Mouse (Mus musculus) kidney, postnatal 36 days (tissue): ENCODE data around the gene Rgs11.
"Not testable (repeated sequence)": the region's sequence is repeated elsewhere in the genome, so short reads cannot be mapped to it uniquely, and the experiment has no call there.

Source experiments
- DNase-seq, 2 experiments: peaks; one replicate each; pipeline ENCODE4 v3.0.0; 2021 to 2022; ENCODE audit warnings: mixed read lengths in 2 of 2

Rgs11 gene

GRCm38 (mm10) chr17:26202737-26203136 is at the start of gene Rgs11:
TSS of gene Rgs11 (plus strand) at chr17:26202951.
- DNase-seq = peak in 1 of 2 experiments; percentile 73

GRCm38 (mm10) chr17:26162736-26163135 is 40.0 kb upstream of the Rgs11 start:
- no peak for DNase-seq

- DNase-seq = no peak
These were observed 34.7 kb upstream of the Rgs11 start for GRCm38 (mm10) chr17:26168039-26168438.

GRCm38 (mm10) chr17:26175248-26175647 is 27.5 kb upstream of the Rgs11 start:
- DNase-seq = not testable (repeated sequence)

- no peak for DNase-seq
These were observed 24.1 kb upstream of the Rgs11 start for GRCm38 (mm10) chr17:26178611-26179010.

GRCm38 (mm10) chr17:26181179-26181578 is 21.6 kb upstream of the Rgs11 start:
- no peak for DNase-seq

GRCm38 (mm10) chr17:26187592-26187991 is 15.2 kb upstream of the Rgs11 start:
- DNase-seq = no peak

GRCm38 (mm10) chr17:26188091-26188805 is 14.5 kb upstream of the Rgs11 start:
- peak in 1 of 2 experiments; percentile 56 for DNase-seq

GRCm38 (mm10) chr17:26191486-26191885 is 11.3 kb upstream of the Rgs11 start:
- DNase-seq = not testable (repeated sequence)

- DNase-seq = peak; percentile 79 to 80
These were observed 10.1 kb upstream of the Rgs11 start for GRCm38 (mm10) chr17:26192481-26193190.

- DNase-seq = no peak
These were observed 3.9 kb upstream of the Rgs11 start, which contains the start of gene Pdia2 for GRCm38 (mm10) chr17:26198892-26199291. TSS of gene Pdia2 (minus strand) at chr17:26199087.

- DNase-seq = peak in 1 of 2 experiments; percentile 33
These were observed 1.7 kb upstream of the Rgs11 start for GRCm38 (mm10) chr17:26200831-26201705.

- DNase-seq = peak in 1 of 2 experiments; percentile 59
These were observed 753 bp upstream of the Rgs11 start for GRCm38 (mm10) chr17:26201998-26202397.

- peak; percentile 30 to 63 for DNase-seq
These were observed 615 bp downstream of the Rgs11 start for GRCm38 (mm10) chr17:26203321-26203811.

GRCm38 (mm10) chr17:26204766-26205165 is 2.0 kb downstream of the Rgs11 start:
- DNase-seq = no peak

- no peak for DNase-seq
These were observed 3.6 kb downstream of the Rgs11 start for GRCm38 (mm10) chr17:26206392-26206791.

- DNase-seq = no peak
These were observed 4.9 kb downstream of the Rgs11 start, which contains the start of gene Arhgdig for GRCm38 (mm10) chr17:26207686-26208085. TSS of gene Arhgdig (minus strand) at chr17:26207786.

GRCm38 (mm10) chr17:26212241-26212640 is 9.5 kb downstream of the Rgs11 start:
- no peak for DNase-seq

- DNase-seq = no peak
These were observed 9.9 kb downstream of the Rgs11 start for GRCm38 (mm10) chr17:26212681-26213080.

GRCm38 (mm10) chr17:26221508-26221907 is 18.8 kb downstream of the Rgs11 start:
- peak in 1 of 2 experiments; percentile 21 for DNase-seq

GRCm38 (mm10) chr17:26225150-26225549 is 22.4 kb downstream of the Rgs11 start:
- DNase-seq = peak; percentile 67 to 68

GRCm38 (mm10) chr17:26229776-26230175 is 27.0 kb downstream of the Rgs11 start:
- no peak for DNase-seq

- DNase-seq = no peak
These were observed 28.4 kb downstream of the Rgs11 start for GRCm38 (mm10) chr17:26231156-26231555.
